Mouse (Mus musculus) hindbrain, postnatal 0 days (tissue): ENCODE data around the gene Fndc3b. TPM values are rescaled to one million over a fixed set of nuclear protein-coding genes. Genes with fewer than 3 reads are reported as not detected.

ENCODE experiments used
- ATAC-seq: fragments of 200-750 bp; cut with Nextera tagmentation; 2 replicates; pipeline ENCODE4 v1.8.0; 2017; ENCODE audit warnings: mild to moderate bottlenecking, moderate TSS enrichment, moderate library complexity
- DNase-seq: peaks from one replicate; pipeline ENCODE4 v3.0.0-alpha.2; 2015; ENCODE audit warnings: low spot score
- H3K27ac ChIP-seq: fragments of 300-500 bp; sonication (generic); 2 replicates; pipeline ENCODE4 v1.5.1; 2014; ENCODE audit warnings: mild to moderate bottlenecking
- H3K27me3 ChIP-seq: fragments of 300-500 bp; sonication (generic); 2 replicates; pipeline ENCODE4 v1.6.1; 2014; ENCODE audit warnings: low read length, mixed read lengths; ENCODE audit not compliant: insufficient read depth
- H3K36me3 ChIP-seq: fragments of 300-500 bp; sonication (generic); 2 replicates; pipeline ENCODE4 v1.6.1; 2014; ENCODE audit warnings: low read length, mixed read lengths; ENCODE audit not compliant: insufficient read depth
- H3K4me1 ChIP-seq: fragments of 300-500 bp; sonication (generic); 2 replicates; pipeline ENCODE4 v1.6.1; 2014; ENCODE audit warnings: antibody characterized with exemption, low read length, mixed read lengths; ENCODE audit not compliant: insufficient read depth
- H3K4me2 ChIP-seq: fragments of 300-500 bp; sonication (generic); 2 replicates; pipeline ENCODE4 v1.6.1; 2014; ENCODE audit warnings: low read depth, mild to moderate bottlenecking, low read length, moderate library complexity, mixed read lengths
- H3K4me3 ChIP-seq: fragments of 300-500 bp; sonication (generic); 2 replicates; pipeline ENCODE4 v1.5.1; 2014; ENCODE audit warnings: low read length
- H3K9ac ChIP-seq: fragments of 300-500 bp; sonication (generic); replicated peaks from 2 replicates; pipeline ENCODE4 v1.6.1; 2014; ENCODE audit warnings: mild to moderate bottlenecking, low read length, moderate library complexity, mixed read lengths
- H3K9me3 ChIP-seq: fragments of 300-500 bp; sonication (generic); 2 replicates; pipeline ENCODE4 v1.6.1; 2016; ENCODE audit warnings: low read length, mixed read lengths
- CTCF ChIP-seq: IDR thresholded peaks from 2 replicates; pipeline ENCODE4 v1.5.1; 2016; ENCODE audit warnings: antibody characterized with exemption, control low read depth, low read depth
- WGBS: fragments of 180-500 bp; shearing (Covaris S2); extraction: QIAGEN DNeasy Blood & Tissue Kit; methylation state at CpG from one replicate; pipeline ENCODE4 v1.1.7; 2014; 5-methylcytosine and 5-hydroxymethylcytosine counted together
- polyA plus RNA-seq: library from polyadenylated mRNA; unstranded; fragments of >200 nt; fragmentation: Nextera tagmentation; extraction: Ambion mirVana; gene quantifications from 2 replicates; pipeline ENCODE4 v1.2.1, GENCODE M21; 2015
- total RNA-seq: library from RNA; depleted of rRNA; stranded (reverse); fragments of >200 nt; gene quantifications from 2 replicates; pipeline ENCODE4 v1.2.3, GENCODE M21; 2014

Gene Fndc3b
- total and polyA plus RNA-seq, 2 experiments from 2014 or later = 4.6 to 16.0 TPM

- Histone ChIP-seq H3K36me3 (no peaks in the 10 kb centered on the region), H3K27ac (no peak overlapping the region), H3K4me3 (no peak overlapping the region), H3K4me1 (no peaks in the 10 kb centered on the region), H3K9me3 (no peaks in the 10 kb centered on the region), H3K27me3 (no peaks in the 10 kb centered on the region), H3K4me2 (no peak overlapping the region), H3K9ac (no peak overlapping the region)
- 58% methylated on average over 7 of the region's 7 CpGs for WGBS
- no peak for DNase-seq
- ATAC-seq = no peak
- no peak for TF ChIP-seq CTCF
Measured at GRCm38 (mm10) chr3:27600645-27601044, 110.5 kb downstream of the Fndc3b start.

GRCm38 (mm10) chr3:27600197-27600596, 110.9 kb downstream of the Fndc3b start:
- Histone ChIP-seq H3K36me3 (no peaks in the 10 kb centered on the region), H3K4me1 (no peaks in the 10 kb centered on the region), H3K4me3 (no peak overlapping the region), H3K27me3 (no peaks in the 10 kb centered on the region), H3K4me2 (no peak overlapping the region), H3K9me3 (no peaks in the 10 kb centered on the region), H3K27ac (no peak overlapping the region), H3K9ac (no peak overlapping the region)
- TF ChIP-seq CTCF = no peak
- WGBS = 56% methylated on average over 4 of the region's 4 CpGs
- no peak for DNase-seq
- ATAC-seq = no peak

DNA sequence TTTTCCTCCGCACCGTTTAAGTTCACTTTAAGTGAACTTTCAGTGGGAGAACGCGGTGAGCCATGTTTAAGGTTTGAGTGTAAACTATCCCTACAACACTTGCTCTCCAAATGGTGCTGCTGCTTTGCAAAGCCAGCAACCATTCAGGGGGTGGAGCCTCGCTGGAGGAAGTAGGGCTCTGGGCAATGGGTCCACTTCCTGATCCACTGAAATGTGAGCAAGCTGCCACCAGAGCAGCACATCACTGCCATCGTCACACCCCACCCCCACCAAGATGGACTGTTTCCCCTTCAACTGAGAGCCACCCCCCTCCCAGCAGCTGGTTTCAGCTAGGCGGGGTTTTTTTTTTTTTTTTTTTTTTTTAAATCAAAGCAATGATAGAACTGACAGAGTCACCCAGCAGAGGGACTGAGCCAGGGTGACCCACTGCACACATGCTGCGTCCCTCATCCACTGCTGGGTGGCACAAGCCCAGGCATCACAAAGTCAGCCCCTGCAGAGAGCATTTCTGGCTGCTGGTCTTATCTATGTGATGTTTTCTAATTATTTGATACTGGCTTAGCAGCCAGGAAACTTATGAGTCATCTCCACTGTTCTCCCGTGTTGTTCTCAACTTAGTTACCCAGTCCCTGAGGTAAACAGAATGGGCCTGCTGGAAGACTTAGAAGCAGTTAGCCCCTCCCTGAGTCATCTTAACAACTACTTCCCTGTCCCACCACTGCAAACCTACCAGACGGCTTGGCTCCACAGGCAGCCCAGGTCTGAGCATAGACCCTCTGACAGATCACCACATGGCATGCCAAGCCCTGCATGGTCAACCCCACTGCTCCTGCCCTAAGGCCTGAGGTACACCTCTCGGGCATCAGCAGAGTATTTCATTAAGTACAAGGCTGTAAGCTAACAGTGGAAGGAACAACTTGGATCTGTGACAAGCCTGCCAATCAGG, 112.4 kb downstream of the Fndc3b start:
- Histone ChIP-seq H3K4me3 (no peak overlapping the region), H3K27me3 (no peaks in the 10 kb centered on the region), H3K27ac (no peak overlapping the region), H3K4me1 (no peaks in the 10 kb centered on the region), H3K4me2 (no peak overlapping the region), H3K36me3 (no peaks in the 10 kb centered on the region), H3K9me3 (no peaks in the 10 kb centered on the region), H3K9ac (no peak overlapping the region)
- 86% methylated on average over 11 of the region's 11 CpGs for WGBS
- ATAC-seq (no peak; the same call in 1 of the 2 replicates), DNase-seq (no peak)
- TF ChIP-seq CTCF = no peak

- Histone ChIP-seq H3K4me2 (no peak overlapping the region), H3K9me3 (no peaks in the 10 kb centered on the region), H3K27me3 (no peaks in the 10 kb centered on the region), H3K4me3 (no peak overlapping the region), H3K9ac (no peak overlapping the region), H3K4me1 (no peaks in the 10 kb centered on the region), H3K36me3 (no peaks in the 10 kb centered on the region), H3K27ac (no peak overlapping the region)
- no peak for ATAC-seq
- DNase-seq = no peak
- WGBS = 80% methylated on average over 7 of the region's 7 CpGs
- TF ChIP-seq CTCF = no peak
Measured at GRCm38 (mm10) chr3:27593485-27594138, 117.5 kb downstream of the Fndc3b start.

- 82% methylated on average over 11 of the region's 11 CpGs for WGBS
- no peak for TF ChIP-seq CTCF
- H3K9me3 ChIP-seq = no peaks in the 10 kb centered on the region
Measured at GRCm38 (mm10) chr3:27592728-27593484, 118.2 kb downstream of the Fndc3b start.

GRCm38 (mm10) chr3:27590823-27591222, 120.3 kb downstream of the Fndc3b start:
- no peak overlapping the region for H3K9ac ChIP-seq
- H3K36me3 ChIP-seq = no peaks in the 10 kb centered on the region
- no peaks in the 10 kb centered on the region for H3K27me3 ChIP-seq
- DNase-seq (no peak), ATAC-seq (no peak)
- whole genome bisulfite sequencing = 69% methylated on average over 11 of the region's 11 CpGs
- TF ChIP-seq CTCF = no peak
- no peak overlapping the region for H3K27ac ChIP-seq
- no peaks in the 10 kb centered on the region for H3K9me3 ChIP-seq
- no peak overlapping the region for H3K4me2 ChIP-seq
- no peaks in the 10 kb centered on the region for H3K4me1 ChIP-seq
- H3K4me3 ChIP-seq = no peak overlapping the region

More at GRCm38 (mm10) chr3:27592728-27593484, 118.2 kb downstream of the Fndc3b start:
- Histone ChIP-seq H3K4me3 (no peak overlapping the region), H3K9ac (no peak overlapping the region), H3K27ac (no peak overlapping the region), H3K4me2 (no peak overlapping the region), H3K4me1 (no peaks in the 10 kb centered on the region), H3K36me3 (no peaks in the 10 kb centered on the region), H3K27me3 (no peaks in the 10 kb centered on the region)
- no peak for DNase-seq
- no peak for ATAC-seq
